Mouse (Mus musculus): ENCODE data around the gene Mkrn2os.

- TF ChIP-seq POLR2A (IDR thresholded peaks at IDR 0.05; ENCODE audit: extremely low read depth, insufficient read depth, low read length) (no peak), CTCF (IDR thresholded peaks at IDR 0.05; ENCODE audit: extremely low read depth, insufficient read depth, low read length) (no peak)
Observed at GRCm38 (mm10) chr6:115607429-115607828, 15.1 kb upstream of the Mkrn2os start.
